Mouse (Mus musculus) urinary bladder, postnatal 4 days (tissue): ENCODE results near the gene Dlgap1.

ENCODE experiments used
- DNase-seq, 2 experiments: peaks; one replicate each; pipeline ENCODE4 v3.0.0; 2021 to 2022; ENCODE audit warnings: low spot score in 2 of 2

Gene Dlgap1

GRCm38 (mm10) chr17:70462771-70463491 is 494.1 kb downstream of the Dlgap1 start:
- DNase-seq: no peak

DNA sequence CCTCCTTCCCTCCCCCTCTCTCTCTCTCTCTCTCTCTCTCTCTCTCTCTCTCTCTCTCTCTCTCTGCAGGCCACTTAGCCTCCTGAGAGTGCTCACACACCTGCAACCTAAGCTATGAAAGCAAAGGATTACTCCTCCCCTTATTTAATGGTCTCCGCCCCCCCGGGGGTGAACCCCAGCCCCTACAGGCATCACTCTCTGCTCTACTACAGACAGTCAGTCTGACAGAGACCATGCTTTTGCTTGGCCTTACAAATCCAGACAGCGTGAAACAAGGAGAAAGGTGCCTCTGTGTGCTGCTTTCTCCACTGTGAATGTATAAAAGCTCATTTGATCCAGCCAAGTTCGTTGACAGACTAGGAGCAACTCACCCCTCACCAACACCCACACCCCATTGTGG is 497.5 kb downstream of the Dlgap1 start:
- no peak for DNase-seq

GRCm38 (mm10) chr17:70470970-70471371 is 502.1 kb downstream of the Dlgap1 start:
- no peak for DNase-seq

DNA sequence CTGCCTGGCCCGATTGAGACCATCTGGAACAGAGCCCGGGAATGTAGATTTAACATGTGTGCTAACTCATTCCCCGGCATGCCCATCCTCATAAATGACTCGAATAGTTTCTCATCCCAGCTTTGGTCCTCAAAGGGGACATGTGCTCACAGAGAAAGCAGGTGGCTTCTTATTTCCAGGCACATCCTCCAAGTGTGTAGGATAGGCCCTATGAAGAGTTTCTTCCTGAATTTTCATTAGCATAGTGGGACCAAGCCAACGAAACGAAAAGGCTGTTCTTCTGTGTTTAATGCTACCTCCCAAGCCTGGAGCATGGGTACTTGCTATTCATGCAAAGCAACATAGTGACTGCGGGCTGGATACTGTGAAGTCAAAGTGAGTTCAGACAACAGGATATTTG is 503.3 kb downstream of the Dlgap1 start:
- no peak for DNase-seq

GRCm38 (mm10) chr17:70473871-70474270 is 505.0 kb downstream of the Dlgap1 start:
- DNase-seq: no peak

DNA sequence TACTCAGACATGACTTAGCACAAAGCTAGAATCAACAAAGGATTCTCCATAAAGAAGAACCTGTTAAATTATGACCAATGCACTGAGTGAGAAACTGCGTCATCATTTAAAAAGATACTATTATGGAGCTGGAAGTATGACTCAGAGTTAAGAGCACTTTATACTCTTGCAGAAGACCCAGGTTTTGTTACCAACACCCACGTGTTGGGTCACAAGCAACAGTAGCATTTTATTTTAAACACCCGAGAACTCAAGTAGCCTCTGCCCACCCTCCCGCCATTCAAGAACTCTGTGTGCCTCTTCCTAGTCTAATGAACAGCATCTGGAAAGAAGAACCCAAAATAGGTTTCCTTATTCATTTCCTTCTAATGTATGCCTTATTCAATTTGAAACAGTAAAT is 514.8 kb downstream of the Dlgap1 start:
- DNase-seq: no peak

DNA sequence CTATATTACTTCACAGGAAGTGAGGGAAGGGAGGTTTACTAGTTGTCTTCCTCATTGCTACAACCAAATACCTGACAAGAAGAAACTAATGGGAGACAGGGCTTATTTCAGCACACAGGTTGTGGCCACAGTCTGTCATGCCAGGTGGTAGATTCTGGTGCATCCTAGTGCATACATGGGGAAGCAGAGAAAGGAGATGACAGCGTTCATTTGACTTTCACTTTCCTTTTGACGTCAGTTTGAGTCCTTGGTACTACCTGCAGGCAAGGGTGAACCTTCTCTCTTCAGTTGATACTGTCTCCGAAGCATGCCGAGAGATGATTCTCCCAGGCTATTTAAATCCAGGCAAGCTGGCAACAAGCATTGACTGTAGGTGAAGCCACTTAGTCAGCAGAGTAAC is 516.8 kb downstream of the Dlgap1 start:
- DNase-seq: no peak

DNA sequence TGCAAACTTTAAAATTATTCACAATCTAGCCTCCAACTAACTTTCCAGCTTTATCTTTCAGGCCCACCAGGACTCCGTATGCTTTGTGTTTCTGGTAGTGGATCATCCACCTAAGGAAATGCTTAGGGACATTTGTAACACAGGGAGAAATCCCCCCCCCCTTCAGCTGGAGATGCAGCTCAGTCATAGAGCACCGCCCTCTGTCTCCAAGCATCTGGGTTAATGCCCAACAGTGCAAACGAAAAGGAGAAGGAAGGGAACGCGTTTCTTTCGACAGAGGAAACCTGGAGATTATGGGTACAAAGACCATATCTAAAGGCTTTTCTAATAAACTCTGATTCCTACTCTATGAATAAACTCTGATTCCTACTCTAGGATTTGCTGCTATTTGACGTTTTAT is 517.4 kb downstream of the Dlgap1 start:
- no peak for DNase-seq

DNA sequence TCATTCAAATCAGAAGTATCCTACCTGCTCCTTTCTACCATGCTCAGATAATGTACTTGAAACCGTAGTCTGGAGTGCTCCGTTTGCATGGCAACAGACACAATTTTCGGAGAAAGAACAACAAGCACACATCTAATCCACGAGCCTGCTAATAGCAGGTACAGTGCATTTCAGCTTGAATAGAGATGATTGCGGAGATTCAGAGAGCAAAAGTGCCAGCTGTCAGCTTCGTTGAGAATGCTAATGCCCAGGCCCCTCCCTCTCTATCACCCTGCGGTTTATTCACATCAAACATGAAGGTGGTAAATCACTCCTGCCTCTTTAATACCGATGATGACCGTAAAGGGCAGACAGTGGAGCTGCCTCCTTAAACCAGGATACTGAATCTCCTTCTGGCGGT is 518.0 kb downstream of the Dlgap1 start:
- no peak for DNase-seq

GRCm38 (mm10) chr17:70488784-70489265 is 520.0 kb downstream of the Dlgap1 start:
- no peak for DNase-seq

DNA sequence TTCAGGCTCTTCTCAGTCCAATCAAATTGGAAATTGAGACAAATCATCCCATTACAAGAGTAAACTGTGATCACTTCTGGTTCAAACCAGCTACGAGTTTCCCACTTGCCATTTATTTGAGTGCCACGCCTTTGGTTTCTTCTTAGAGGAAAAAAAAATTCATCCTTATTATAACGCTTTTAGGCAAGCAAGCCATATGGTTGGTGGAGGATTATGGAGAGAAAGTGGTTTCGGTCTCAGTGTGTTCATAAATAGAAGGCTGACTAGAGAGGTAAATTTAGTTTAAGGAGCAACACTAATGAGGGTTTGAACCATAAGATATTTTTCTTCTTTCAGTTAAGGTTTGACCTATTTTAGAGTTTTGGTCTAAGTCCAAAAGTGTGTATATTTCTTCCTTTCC is 522.7 kb downstream of the Dlgap1 start:
- no peak for DNase-seq

GRCm38 (mm10) chr17:70494338-70494737 is 525.5 kb downstream of the Dlgap1 start:
- no peak for DNase-seq

DNA sequence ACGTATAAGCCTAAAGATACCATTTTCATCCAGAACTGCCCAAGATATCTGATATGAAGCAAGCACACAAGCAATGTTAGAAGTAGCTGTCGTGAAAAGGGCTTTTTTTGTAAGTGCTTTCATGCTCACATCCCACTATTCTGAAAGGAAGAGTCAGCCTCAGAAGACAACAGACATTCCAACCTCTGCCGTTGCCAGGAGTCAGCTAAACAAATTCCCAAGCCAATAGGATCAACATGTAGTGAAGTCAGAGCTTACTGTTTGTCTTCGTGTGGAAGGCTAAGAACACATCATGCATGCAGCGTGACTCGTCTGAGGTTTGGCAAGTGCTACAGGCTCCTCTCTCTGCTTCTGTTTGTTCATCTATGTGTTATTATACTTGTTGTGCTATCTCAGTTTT is 529.4 kb downstream of the Dlgap1 start:
- DNase-seq: no peak

- DNase-seq: no peak
Observed at GRCm38 (mm10) chr17:70501933-70502332, 533.1 kb downstream of the Dlgap1 start.

DNA sequence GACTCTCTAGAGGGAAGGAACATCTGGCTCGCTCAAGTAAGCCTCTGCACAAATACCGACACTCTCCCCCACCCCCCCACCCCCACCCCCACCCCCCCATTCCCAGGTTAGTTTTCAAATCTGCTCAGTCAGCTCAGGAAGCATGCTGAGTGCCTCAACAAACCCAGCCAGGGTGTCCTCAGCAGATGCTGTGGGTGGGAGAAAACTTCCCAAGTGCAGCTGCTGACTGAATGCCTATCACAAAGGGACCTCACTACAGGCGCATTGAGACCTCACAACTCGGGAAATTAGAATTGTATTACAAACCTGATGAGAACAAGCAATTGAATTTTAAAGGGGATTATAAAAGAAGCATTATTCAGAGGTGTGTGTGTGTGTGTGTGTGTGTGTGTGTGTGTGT is 538.9 kb downstream of the Dlgap1 start:
- DNase-seq: no peak

DNA sequence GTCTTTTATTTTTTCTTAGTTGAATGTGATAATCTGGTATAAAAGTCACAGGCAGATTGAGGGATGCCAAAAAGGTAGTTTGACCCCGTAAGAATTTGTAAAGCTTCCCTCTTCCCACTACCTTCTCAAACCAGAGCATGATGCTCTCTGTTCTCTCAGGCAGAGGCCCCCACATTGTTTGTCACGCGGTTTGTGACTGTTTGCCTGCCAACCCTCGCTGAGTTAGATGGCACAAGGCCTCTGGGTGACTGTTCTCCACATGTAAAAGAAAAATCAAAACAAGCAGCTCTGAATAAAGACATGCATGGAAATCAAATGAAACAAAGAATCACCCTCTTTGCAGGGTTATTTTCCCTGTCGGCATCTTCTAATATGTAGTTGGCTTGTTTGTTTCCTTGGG is 541.6 kb downstream of the Dlgap1 start:
- no peak for DNase-seq

DNA sequence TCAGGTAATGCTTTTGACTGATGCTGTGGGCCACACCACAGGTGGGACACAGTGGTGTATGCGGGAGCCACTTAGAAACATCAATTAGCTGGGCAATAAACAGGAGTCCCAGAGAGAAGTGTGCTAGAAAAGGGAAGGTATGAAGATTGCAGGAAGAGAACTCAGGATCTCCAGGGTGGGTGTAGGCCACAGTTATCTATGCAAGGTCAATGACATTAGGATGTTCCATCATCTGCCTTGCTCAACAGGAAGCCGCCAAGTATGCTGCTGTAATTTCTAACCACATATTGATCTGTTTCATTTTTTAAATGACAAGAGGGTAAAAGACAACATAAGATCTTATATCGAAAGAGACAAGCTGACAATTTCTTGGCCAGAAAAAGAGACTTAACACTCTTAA is 542.5 kb downstream of the Dlgap1 start:
- DNase-seq: no peak

DNA sequence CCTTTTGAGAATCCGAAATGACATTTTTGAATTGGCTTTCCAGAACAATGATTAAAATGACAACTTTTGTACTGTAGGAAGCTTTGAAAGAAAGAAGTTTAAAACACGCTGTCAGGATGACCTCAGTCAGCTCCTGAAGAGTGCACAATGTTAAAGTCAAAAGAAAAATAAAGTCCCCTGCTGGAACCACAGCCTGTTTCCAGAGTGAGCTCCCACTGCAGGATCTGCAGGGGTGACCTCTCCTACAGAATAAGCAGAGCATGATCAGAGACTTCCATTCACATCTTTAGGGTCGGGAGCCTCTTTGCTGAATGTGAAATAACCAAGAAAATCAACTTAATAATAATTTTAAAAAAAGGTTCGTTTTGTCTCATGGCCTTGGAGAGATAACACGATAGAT is 544.9 kb downstream of the Dlgap1 start:
- no peak for DNase-seq

DNA sequence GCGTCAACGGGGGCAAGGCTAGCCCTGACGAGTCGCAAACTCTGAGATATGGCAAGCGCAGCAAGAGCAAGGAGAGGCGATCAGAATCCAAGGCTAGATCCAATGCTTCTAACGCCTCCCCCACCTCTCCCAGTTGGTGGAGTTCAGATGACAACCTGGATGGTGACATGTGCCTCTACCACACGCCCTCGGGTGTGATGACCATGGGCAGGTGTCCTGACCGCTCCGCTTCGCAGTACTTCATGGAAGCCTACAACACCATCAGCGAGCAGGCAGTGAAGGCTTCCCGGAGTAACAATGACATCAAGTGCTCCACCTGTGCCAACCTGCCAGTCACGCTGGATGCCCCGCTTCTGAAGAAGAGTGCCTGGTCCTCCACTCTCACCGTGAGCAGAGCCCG is 547.6 kb downstream of the Dlgap1 start:
- no peak for DNase-seq

GRCm38 (mm10) chr17:70517333-70517732 is 548.5 kb downstream of the Dlgap1 start:
- DNase-seq: no peak

- DNase-seq: no peak
Observed at GRCm38 (mm10) chr17:70521058-70521851, 552.4 kb downstream of the Dlgap1 start.

DNA sequence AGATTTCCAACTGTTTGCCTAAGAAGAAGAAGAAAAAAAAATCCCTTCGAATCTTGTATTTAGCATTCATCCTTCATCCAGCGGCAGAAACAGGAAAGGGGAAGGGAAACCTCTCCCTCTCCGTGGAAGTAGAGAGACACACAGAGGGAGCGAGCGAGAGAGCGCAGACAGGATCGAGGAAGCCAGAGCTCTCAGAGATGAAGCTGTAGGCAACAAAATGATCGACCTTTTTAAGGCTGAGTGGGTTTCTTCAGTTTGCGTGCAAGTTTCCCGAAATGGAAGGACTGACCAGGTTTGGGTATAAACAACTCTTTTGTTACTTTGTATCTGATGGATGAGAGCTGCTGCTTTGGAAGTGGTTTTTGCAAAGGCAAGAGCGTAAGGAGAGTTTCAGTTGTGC is 553.1 kb downstream of the Dlgap1 start:
- DNase-seq: no peak

DNA sequence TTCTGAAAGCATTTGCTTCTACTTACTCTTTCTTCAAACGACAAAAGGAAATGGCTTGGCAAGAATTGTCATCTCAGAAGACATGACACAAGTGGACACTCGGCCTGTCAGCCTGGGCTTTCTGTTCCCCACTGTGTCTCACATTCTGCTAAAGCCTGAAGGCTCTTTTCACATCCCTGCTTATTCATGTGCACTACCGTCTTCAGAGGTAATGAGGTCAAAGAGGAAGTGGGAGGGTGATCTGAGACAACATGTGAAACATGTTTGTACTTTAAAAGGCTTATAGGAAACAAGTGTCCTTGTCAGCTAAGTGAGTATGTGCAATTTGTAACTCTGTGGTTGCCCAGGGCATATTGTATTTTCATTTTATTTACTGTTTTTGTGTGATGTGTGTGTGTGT is 557.1 kb downstream of the Dlgap1 start:
- DNase-seq: no peak
